Mouse (Mus musculus) granulocyte monocyte progenitor cell, adult 5-6 weeks (primary cell): ENCODE results near the gene Cox5b. TPM values are rescaled to one million over a fixed set of nuclear protein-coding genes. Genes with fewer than 3 reads are reported as not detected.

Experiments
- ATAC-seq: replicated peaks from 2 replicates; pipeline ENCODE4 v1.8.0; 2016; ENCODE audit warnings: mild to moderate bottlenecking, moderate TSS enrichment, inconsistent platforms; ENCODE audit not compliant: poor library complexity, severe bottlenecking
- total RNA-seq, 2 experiments: library from RNA; stranded (forward) in 1 of 2; stranded (reverse) in 1 of 2; fragments of 200-712, 200-1000 nt in 1 of 2; fragments of >200 nt in 1 of 2; fragmentation: Nextera tagmentation in 1 of 2; gene quantifications; 2 replicates each; pipeline ENCODE4 v1.2.3; 2014 to 2017

Gene Cox5b
- total RNA-seq, 2 experiments from 2014 or later, result 494 to 609 TPM

GRCm38 (mm10) chr1:36683810-36684467, 7.3 kb upstream of the Cox5b start:
- ATAC-seq, result peak; percentile 97

GRCm38 (mm10) chr1:36690671-36691235, 496 bp upstream of the Cox5b start:
- ATAC-seq, result no peak

- ATAC-seq, result no peak
Observed at GRCm38 (mm10) chr1:36694871-36695270, 3.6 kb downstream of the Cox5b start.

- ATAC-seq, result no peak
Observed at GRCm38 (mm10) chr1:36696411-36696810, 5.2 kb downstream of the Cox5b start.

GRCm38 (mm10) chr1:36697030-36697429, 5.8 kb downstream of the Cox5b start:
- ATAC-seq, result no peak

GRCm38 (mm10) chr1:36707166-36707565, 15.9 kb downstream of the Cox5b start:
- ATAC-seq, result no peak

GRCm38 (mm10) chr1:36707797-36708196, 16.5 kb downstream of the Cox5b start:
- ATAC-seq, result no peak

GRCm38 (mm10) chr1:36708626-36709025, 17.4 kb downstream of the Cox5b start:
- no peak for ATAC-seq

- peak; percentile 42 for ATAC-seq
Observed at GRCm38 (mm10) chr1:36709055-36709853, 18.0 kb downstream of the Cox5b start.

GRCm38 (mm10) chr1:36709854-36710280, 18.6 kb downstream of the Cox5b start, which contains the start of gene 4933424G06Rik:
4933424G06Rik (plus strand) TSS chr1:36710149.
- ATAC-seq, result peak; percentile 95

- no peak for ATAC-seq
Observed at GRCm38 (mm10) chr1:36711104-36711503, 19.9 kb downstream of the Cox5b start.

GRCm38 (mm10) chr1:36714311-36714710, 23.1 kb downstream of the Cox5b start, which contains the start of gene Actr1b:
Actr1b (minus strand) TSS chr1:36714422.
- ATAC-seq, result no peak

- peak; percentile 88 for ATAC-seq
Observed at GRCm38 (mm10) chr1:36718786-36719185, 27.5 kb downstream of the Cox5b start.

GRCm38 (mm10) chr1:36723146-36724056, 32.2 kb downstream of the Cox5b start:
- no peak for ATAC-seq

- no peak for ATAC-seq
Observed at GRCm38 (mm10) chr1:36724057-36724431, 32.8 kb downstream of the Cox5b start.

- ATAC-seq, result peak; percentile 96
Observed at GRCm38 (mm10) chr1:36737300-36737699, 46.1 kb downstream of the Cox5b start.

- no peak for ATAC-seq
Observed at GRCm38 (mm10) chr1:36739231-36739630, 48.0 kb downstream of the Cox5b start.

- ATAC-seq, result no peak
Observed at GRCm38 (mm10) chr1:36743046-36743445, 51.8 kb downstream of the Cox5b start.
